Mouse (Mus musculus) gastrocnemius, postnatal 36 days (tissue): ENCODE measurements around the gene Tmem251. TPM values are rescaled to one million over a fixed set of nuclear protein-coding genes. Genes with fewer than 3 reads are reported as not detected.
A peak's percentile ranks its signal among the peaks of the same experiment; 100 is the strongest.

Experiments
- DNase-seq, 2 experiments: peaks; one replicate each; pipeline ENCODE4 v3.0.0; 2022
- intact Hi-C: fragments of 180-260 bp; cut with DNase I; formaldehyde crosslinking; loops from one replicate; pipeline ENCODE4 v1.15.1; 2025
- long read RNA-seq, 2 experiments: library from polyadenylated mRNA; stranded (forward); transcript quantifications; one replicate each; pipeline ENCODE4 v2.0.0; 2021
- total RNA-seq, 2 experiments: library from RNA; stranded (reverse); gene quantifications; 2 replicates each; pipeline ENCODE4 v1.2.3; 2021

Tmem251 gene
- total RNA-seq = 1 to 10 TPM; 2.0 to 2.2 TPM
- long read RNA-seq, experiment 1, transcript Tmem251-201 (2 exons, 3,367 nt) = major isoform, 8 of 16 reads
- long read RNA-seq, experiment 1, partial matches to known transcripts = 0 of 16 reads
- long read RNA-seq, experiment 1, other reads (novel, unspliced or antisense) = 8 of 16 reads
- long read RNA-seq, experiment 2, transcript Tmem251-201 (2 exons, 3,367 nt) = major isoform, 11 of 16 reads
- long read RNA-seq, experiment 2, partial matches to known transcripts = 0 of 16 reads
- long read RNA-seq, experiment 2, other reads (novel, unspliced or antisense) = 5 of 16 reads

DNA sequence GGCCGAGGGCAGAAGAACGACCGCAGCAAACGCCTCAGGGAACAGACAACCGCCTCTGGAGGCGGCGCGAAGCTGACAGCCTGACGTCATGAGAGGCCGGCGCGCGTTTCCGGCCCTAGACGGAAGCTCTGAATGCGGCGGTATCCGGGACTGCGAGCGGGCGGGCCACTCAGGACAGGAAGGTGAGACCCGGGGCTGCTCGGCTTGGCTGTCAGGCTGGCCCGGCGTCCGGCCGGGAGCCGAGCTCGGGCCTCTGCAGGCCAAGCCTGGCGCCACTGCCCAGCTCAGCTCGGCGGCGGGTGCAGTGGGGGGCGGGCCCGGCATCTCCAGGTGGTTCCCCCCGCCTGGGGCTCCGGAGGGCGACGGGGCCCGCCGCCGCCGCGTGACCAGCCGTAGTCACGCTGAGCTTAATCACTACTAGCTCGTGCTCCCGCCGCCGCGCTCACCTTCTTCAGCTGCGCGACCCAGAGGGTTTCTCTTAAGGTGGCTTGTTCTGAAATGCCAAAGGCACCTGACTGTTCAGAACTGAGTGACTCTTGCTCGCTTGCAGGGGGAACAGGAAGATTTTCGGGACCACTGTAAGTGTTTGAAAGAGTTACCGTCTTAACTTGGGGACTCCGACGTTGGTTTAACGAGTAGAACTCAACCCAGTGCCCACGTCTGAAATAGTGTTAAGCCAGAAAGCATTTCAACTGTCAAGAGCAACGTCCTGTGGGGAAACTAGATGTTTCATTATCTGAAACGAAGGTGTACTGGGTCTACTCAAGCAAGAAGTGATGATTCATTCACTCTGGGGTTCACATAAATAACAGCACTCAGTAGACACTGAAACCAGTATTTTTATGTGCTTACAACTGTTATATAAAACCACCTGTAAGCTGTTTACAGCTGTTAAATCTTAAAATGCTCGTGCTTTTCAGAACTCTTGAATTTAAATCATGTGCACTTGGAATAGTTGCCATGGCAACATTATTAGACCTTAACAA is at the start of gene Tmem251, which contains the start of gene Moap1:
Tmem251 (plus strand) TSS at position 174 of the 986 bp plus-strand sequence.
Moap1 (minus strand) TSS at position 73 of the 986 bp plus-strand sequence.
- intact Hi-C loops = no loop called here
- peak; percentile 78 to 79 for DNase-seq

DNA sequence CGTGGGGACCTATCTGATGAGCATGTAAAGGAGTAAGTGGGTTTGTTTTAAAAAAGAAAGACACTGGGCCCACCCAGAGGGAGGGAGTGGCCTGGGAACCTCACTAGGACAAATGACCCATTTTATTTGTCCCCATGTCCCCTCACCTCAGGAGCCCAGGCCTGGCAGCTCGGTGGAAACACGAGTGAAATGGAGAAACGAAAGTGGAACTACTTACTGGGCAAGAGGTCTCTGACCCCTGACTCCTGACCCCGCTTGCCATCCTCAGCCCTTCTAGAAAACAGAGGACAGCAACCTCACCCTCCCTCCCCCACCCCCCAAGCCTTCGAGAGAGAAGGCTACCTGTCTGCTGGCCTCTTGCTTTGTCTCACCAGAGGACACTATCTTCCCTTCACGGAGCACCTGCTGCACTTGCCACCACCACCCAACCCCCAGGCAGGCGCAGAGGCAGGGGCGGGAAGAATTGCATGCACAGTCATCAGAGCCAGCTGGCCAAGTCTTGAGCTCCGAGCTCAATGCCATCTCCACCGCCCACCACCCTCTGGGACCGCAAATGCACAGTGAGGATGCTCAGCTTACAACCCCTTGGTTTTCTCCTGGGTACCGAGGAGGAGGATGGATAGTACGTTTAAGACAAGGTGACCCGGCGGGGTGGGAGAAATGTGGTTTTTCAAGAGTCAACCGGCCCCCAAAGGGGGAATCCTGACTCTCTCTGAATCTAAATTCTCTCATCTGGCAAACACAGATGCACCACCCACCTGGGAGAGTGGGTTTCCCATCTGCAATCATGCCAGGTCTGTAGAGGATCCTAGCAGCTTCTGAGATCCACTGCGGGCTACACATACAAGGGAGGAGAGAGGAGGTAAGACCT is 48.0 kb upstream of the Tmem251 start:
- DNase-seq = no peak
- intact Hi-C loops = no loop called here

DNA sequence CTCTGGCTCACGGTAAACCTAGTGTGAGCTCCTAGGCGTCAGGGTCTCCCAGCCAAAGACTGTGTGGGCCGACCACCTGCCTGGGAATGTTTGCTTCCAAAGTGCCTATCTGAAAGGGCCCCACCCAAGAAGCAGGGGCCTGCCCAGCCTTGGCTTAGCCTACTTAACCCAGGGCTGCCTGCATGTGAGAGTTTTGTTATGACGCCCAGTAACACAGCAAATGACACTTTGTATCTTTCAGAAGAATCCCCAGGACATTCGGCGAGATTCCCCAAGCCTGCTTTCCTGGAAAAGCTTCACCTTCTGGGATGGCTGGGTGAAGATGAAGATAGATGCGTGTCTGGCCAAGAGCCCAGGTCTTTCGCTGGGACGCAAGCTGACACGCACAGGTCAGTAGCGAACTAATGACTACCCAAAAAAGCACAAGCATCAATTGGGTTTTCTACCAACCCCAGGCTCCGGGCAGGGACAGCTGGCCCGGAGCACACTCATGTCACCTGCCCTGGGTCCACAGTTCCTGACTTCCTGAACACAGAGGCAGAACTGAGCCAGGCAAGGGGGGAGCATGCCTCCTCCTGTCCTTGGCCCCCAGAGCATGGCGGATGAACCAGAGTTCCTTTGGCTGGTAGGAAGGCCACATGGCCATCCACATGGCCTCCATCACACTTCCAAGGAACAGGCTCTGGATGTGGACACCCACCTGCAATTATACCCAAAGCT is 46.8 kb upstream of the Tmem251 start:
- intact Hi-C loops = no loop called here
- DNase-seq = no peak

DNA sequence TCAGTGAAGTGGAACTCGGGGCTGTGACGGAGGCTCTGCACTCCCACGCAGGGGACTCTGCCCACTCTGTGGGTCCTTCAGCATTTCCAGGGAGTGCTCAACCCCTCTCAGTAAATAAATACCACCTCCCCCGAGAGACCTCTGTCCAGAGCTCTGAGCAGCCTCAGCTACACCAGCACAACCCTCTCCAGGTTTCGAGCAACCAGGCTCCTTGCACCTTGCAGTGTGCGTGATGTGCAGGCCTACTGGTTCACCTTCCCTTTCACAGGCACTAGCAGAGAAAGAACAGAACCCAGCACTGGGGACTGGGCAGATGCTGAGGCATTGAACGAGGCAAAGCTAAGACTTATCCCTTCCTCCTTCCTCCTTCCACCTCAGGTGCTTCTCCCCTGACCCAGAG is 46.2 kb upstream of the Tmem251 start:
- intact Hi-C loops = no loop called here

DNA sequence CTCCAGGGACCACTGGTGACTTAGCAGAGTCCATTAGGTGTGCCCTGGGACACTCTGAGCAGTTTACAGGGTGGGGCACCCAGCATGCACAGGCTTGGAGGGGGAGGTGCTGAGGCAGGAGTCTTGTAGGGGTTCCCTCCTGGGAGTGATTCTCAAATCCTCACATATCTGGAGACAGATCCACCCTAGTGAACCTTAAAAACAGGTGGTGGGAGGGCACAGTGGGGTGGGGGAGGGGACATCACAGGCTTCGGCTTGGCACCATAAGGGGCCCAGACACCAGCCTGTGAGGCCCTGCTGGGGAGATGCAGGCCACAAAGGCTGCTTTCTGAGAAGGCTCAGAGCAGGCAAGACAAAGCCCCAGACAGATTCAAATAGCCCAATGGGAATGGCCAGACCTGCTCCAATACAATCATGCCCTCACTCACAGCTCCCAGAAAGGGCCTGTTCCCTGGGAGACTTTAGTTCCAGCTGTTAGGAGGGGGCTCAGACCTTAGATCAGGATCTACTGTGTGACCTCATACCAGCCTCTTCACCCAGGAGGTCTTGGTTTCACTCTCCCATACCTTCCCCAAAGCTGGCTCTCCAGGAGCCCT is 45.4 kb upstream of the Tmem251 start:
- intact Hi-C loops = no loop called here
- DNase-seq = no peak

More for the DNA sequence above, 46.2 kb upstream of the Tmem251 start:
- DNase-seq = no peak

DNA sequence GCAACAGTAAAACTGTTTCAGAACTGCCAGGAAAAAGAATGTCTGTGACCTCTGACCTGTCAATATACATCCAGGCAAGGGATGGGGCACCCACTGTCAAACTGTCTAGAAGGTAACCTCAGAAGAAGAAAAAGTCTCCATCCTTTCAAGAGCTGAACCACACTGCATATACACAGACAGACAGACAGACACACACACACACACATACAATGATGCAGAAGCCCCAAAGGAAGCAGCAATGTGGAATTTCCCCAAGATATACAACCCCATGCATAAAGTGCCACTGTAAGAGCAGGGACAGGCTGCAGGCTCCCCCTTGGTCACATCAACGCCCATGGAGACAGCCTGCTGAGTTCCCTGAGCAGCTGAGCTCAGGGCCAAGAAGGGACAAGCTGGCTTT is 44.4 kb upstream of the Tmem251 start:
- intact Hi-C loops = no loop called here
- DNase-seq = no peak

DNA sequence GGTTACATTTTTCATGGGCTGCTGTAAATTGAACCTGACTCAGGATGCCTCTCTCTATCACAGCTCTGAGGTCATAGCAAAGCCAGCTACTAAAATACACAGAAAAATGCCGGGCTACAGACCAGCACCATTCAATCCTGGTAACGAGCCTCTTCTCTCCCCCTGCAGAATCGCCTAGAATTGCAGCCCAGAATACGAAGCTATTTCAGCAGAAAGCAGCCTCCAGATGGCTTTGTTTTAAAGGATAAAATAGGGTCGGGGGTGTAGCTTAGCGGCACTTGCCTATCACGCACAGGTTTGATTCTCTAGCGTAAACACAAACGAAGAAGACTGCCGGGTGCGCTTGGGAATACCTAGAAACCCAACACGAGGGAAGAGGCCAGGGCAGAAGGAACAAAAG is 43.1 kb upstream of the Tmem251 start:
- no peak for DNase-seq
- intact Hi-C loops = no loop called here

DNA sequence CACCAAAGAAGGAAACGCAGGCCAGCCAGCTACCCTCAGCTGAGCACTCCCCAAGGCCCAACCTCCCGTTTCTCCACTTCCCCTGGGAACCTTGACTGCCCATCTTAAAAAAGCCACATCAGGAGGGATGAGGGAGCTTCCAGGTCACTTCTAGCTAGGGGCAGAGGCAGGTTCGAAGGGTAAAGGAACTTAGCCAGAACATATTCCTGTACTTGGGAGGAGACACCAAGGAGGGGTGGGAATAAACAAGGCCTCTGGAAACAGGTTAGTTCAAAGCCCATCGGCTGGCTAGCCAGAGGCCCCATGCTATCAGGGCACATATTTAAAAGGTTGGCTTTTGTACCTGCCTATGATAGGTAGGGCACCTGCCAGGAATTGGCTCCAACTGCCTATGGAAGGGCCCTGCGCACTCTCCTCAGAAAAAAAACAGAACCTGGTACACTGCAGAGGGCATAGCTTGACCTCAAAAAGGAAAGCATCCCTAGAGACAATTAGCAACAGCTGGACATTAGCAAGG is 41.8 kb upstream of the Tmem251 start:
- no peak for DNase-seq
- intact Hi-C loops = no loop called here

DNA sequence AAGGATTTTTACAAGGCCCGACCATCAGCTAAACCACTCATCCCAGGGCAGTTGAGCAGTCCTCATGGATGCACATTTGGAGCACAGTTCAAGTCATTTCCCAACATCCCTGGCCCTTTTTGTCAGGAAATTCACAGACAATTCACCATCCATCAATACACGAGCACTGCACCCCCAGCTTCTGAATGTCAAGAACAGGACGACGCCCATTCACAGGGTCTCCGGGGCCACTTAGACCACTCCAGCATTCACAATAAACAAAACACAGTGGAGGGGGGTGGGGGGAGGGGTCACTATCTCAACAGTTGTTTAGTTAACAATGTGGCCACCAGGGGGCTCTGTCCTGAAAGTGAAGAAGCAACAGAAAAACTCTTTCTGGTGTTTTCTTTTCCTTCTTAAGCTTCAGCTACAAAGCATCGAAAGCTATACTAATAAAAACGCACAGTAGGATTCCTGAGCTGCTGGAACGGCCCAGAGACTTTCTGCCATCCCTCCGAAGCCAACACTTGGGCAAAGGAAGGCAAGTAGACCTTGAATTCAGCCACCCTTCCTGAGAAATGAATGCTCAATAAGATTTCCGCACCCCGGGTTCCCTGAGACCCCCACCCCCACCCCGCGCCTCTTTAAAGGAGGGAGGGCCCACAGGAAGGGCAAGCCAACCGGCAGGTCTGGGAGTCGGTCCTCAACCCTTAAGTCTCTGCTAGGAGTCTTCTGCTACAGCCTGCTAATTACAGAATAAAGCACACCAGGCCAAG is 41.0 kb upstream of the Tmem251 start:
- peak in 1 of 2 experiments; percentile 78 for DNase-seq
- intact Hi-C loops = no loop called here

DNA sequence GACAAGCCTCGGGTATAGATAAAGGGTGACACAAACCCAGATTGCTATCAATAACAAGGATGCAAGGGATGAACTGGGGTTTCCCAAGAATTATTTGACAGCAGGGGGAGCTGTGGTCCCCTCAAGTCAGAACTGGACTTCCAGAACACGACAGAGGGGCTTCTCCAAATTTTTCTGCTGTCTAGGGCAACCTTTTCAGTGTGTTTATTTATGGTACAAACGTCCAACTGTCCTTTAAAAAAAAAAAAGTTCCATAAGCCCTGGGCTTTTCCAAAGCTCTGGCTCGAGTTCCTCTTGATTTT is 40.5 kb upstream of the Tmem251 start:
- DNase-seq = no peak
- intact Hi-C loops = no loop called here

DNA sequence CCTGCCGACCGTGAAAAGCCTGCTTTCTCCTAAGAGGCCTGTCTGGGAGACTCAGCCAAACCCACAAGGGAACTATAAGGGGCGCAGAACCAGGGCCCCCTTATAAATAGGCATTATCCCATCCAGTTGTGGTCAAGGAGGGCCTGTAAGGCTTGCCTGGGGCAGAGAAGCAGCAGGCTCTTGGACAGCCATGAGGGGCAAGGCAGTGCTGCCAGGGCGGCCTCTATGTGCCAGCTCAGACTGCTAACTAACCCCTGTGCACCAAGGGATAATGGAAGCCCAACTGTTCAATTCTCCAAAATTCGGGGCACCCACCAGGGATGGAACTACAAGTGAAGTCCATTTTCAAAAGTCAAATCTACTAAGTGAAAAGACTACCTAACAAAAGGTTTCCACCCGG is 40.1 kb upstream of the Tmem251 start:
- intact Hi-C loops = no loop called here
- DNase-seq = no peak

DNA sequence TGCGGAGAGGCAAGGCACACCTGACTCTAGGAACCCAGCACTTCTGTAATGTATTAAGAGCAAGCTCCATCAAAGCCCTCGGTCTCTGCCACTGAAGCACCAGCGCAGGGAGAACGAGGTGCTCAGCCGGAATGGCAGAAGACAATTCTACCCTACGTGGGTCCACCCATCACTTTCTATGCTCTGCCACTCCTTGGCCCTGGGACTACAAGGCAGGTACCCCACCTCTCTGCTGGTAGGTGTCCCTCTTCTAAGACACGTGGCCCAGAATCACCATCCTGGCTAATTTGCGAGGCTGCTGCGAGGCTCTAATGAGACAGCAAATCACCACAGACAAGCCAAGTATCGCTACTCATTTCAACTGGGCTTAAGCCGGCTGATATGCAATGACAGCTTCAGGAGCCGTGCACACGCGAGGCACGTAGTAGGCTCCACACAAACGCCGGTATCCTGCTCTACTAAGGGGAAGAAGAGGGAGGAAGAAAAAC is 39.6 kb upstream of the Tmem251 start:
- DNase-seq = no peak
- intact Hi-C loops = no loop called here

DNA sequence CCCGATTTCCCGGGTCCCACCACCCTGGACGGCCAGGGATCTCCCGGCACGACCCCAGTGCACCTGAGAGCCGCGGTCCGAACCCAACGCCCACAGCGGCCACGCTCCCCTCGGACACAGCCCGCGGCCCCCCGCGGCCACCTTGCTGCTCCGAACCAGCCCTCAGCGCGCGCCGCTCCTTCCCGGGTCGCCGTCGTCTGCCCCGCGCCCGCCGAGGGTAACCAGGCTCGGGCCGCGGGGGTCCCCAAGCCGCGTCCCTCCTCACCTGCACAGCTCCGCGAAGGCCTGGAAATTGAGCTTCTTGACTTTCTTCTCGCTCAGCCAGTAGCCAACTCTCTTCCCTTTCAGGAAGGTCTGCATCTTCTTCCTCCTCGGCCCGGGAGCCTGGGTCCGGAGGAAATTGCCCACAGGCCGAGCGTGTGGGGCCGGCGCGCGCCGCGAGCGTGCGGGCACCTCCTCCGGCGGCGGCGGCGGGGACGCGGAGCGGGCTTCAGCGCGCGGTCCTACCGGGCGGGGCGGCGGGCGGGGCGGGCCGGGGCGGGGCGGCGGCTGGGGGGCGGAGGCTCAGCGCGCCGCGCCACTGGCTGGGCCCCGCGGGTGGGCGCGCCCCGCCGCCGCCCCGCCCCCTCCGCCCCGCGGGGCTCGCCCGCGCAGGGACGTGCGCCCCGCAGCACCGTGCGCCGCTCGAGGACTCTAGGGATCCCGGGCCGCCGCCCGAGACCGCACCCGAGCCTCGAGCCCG is 38.9 kb upstream of the Tmem251 start, which contains the start of gene Itpk1:
Itpk1 (minus strand) TSS at position 474 of the 742 bp plus-strand sequence.
- DNase-seq = peak in 1 of 2 experiments; percentile 39
- intact Hi-C loops = no loop called here

DNA sequence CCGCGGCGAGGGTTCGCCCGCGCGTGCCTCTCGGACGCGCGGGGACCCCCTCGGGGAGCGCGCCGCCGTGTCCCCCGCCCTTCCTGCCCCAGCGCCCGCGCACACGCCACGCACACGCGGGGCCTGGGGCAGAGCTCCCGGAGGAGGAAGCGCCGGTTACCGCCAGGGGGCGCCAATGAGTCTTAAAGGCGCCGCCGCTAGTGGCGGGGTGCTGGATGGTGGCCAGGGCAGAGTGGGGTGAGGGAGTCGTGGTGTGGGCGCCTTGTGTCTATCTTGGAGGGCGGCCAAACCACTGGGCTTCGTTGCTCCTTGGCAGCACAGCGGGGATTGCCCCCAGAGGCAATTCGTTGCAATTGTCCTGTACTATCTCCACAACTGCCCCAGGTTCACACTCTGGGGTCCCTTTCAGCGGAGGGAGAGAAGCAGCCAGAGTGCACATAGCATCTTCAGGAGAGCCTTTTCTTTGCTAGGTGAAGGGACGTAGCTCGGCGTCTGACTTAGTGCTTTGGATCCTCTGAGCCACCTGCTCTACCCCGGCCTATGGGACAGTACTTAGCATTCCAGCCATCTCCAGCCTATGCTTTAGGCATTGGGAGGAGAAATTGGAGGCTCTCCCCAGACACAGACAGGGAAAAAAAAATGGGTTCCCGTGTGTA is 38.2 kb upstream of the Tmem251 start:
- intact Hi-C loops = no loop called here

DNA sequence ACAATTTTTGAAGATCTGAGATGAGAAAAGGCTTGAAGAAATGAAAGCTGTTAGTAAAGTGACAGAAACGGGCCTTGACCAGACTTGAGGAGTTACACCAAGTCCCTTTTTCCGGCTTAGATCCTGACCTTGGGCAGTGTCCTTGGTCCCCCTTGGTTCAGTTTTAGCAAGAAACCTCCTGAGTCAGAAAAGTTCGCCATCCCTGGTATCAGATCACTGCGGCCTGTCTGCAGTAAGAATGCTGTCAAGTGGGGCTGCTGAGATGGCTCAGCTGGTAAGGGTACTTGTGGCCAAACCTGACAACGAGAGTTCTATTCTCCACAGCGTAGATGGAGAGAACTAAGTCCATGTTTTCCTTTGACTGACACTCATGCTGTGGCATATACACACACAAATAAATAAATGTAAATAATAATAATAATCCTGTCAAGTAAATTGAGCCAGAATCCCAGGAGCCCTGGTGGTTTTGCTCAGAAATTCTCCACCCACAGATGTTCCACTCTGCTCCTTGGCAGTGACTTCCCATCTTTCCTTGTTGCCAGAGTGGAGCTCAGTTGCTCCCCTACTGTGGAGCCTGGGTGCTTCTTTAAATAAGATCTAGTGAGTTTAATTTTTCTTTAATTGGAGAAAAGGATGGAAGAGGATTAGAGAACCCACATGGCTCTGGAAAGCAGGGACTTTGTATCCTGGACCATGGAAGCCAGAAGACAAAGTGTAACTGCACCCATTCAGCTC is 37.5 kb upstream of the Tmem251 start:
- no peak for DNase-seq
- intact Hi-C loops = loop anchor here (2.0 kb wide), 1 partner anchor 127 kb away; no protein-coding TSS in a partner anchor

More for the DNA sequence above, 38.2 kb upstream of the Tmem251 start:
- peak; percentile 80 to 82 for DNase-seq

DNA sequence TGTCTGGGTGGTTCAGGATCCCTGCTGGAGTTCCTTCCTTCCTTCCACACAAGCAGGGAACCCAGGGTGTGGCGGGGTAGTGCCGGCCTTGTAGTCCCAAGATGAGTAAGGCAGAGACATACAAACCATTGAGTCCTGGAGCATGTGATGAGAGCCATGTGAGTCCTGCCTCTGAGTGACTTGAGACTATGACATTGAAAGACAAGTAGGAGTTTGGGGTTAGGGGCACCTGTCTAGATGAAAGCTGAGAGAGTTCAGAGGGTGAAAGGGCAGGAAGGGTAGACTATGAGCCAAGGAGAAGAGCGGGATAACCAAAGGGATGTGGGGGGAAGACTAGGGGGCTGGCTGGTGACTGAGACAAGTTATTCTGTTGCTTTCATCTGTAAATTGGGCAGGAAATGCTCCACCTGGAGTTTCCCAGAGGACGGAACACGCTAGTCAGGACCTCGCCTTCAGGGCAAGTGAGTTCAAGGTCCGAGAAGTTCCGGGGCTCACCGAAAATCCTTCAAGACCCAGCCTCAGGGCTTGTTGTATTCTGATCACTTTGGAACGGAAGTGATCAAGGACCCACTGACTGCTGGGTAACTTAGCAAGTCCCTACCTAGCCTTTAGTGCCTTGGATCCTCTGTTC is 36.6 kb upstream of the Tmem251 start:
- intact Hi-C loops = loop anchor here (2.0 kb wide), 1 partner anchor 128 kb away; no protein-coding TSS in a partner anchor
- DNase-seq = no peak
